Mouse (Mus musculus) hindbrain, embryonic 15.5 days (tissue): ENCODE data around the gene Ccdc13. TPM values are rescaled to one million over a fixed set of nuclear protein-coding genes. Genes with fewer than 3 reads are reported as not detected.
A peak's percentile ranks its signal among the peaks of the same experiment; 100 is the strongest.

Experiments
- ATAC-seq: fragments of 200-750 bp; cut with Nextera tagmentation; 2 replicates; pipeline ENCODE4 v1.8.0; 2017; ENCODE audit warnings: low read depth, moderate number of reproducible peaks, moderate TSS enrichment; ENCODE audit not compliant: low FRiP score
- H3K27ac ChIP-seq: fragments of 300-500 bp; sonication (generic); replicated peaks from 2 replicates; pipeline ENCODE4 v1.5.1; 2015; ENCODE audit warnings: mild to moderate bottlenecking, inconsistent platforms
- H3K27me3 ChIP-seq: fragments of 300-500 bp; sonication (generic); 2 replicates; pipeline ENCODE4 v1.6.1; 2015; ENCODE audit warnings: control low read depth, inconsistent platforms
- H3K36me3 ChIP-seq: fragments of 300-500 bp; sonication (generic); 2 replicates; pipeline ENCODE4 v1.6.1; 2015; ENCODE audit warnings: control low read depth, inconsistent platforms
- H3K4me1 ChIP-seq: fragments of 300-500 bp; sonication (generic); replicated peaks from 2 replicates; pipeline ENCODE4 v1.6.1; 2015; ENCODE audit warnings: control low read depth, inconsistent platforms
- H3K4me2 ChIP-seq: fragments of 300-500 bp; sonication (generic); 2 replicates; pipeline ENCODE4 v1.6.1; 2015; ENCODE audit warnings: moderate library complexity, mild to moderate bottlenecking, inconsistent platforms
- H3K4me3 ChIP-seq: fragments of 300-500 bp; sonication (generic); 2 replicates; pipeline ENCODE4 v1.5.1; 2015; ENCODE audit warnings: mild to moderate bottlenecking, inconsistent platforms
- H3K9ac ChIP-seq: fragments of 300-500 bp; sonication (generic); 2 replicates; pipeline ENCODE4 v1.6.1; 2015; ENCODE audit warnings: inconsistent platforms
- H3K9me3 ChIP-seq: fragments of 300-500 bp; sonication (generic); 2 replicates; pipeline ENCODE4 v1.6.1; 2016; ENCODE audit warnings: control low read depth, inconsistent platforms
- WGBS: fragments of 180-500 bp; shearing (Covaris S2); methylation state at CpG from one replicate; pipeline ENCODE4 v1.1.7; 2015; 5-methylcytosine and 5-hydroxymethylcytosine counted together
- polyA plus RNA-seq: library from polyadenylated mRNA; unstranded; fragments of >200 nt; fragmentation: Nextera tagmentation; extraction: Ambion mirVana; gene quantifications from 2 replicates; pipeline ENCODE4 v1.2.1, GENCODE M21; 2015

Ccdc13 gene
- polyA plus RNA-seq, 1 experiment from 2014 or later = 3.5 TPM

DNA sequence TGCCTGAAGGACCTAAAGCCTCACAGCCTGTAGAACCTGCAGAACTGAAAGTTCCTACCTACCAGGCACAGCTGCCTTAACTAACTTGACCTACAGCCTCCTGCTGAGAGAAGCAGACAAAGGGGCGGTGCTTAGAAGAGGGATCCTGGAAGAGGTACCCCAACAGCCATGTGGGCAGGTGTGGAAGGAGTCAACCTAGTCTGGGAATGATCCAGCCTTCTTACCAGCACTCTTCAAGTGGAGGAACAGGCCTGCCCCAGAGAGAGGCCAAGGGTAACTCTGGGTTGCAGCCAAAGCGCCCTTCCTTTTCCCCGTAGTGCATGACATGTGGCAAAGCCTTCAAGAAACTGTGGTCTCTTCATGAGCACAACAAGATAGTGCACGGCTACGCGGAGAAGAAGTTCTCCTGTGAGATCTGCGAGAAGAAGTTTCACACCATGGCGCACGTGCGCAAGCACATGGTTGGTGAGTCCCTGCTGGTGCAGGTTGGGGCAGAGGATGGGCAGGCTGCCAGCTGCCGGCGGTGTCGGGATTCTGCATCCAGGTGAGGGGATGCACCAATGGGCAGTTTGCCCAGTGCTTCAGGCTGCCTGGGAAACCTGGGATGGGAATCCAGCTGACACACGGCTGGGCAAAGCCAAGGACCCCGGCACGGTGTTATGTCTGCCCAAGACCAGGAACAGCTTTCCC, 74.0 kb downstream of the Ccdc13 start:
- WGBS = 81% methylated on average over 16 of the region's 16 CpGs
- peaks cover 51% of the 10 kb centered on the region for H3K36me3 ChIP-seq

DNA sequence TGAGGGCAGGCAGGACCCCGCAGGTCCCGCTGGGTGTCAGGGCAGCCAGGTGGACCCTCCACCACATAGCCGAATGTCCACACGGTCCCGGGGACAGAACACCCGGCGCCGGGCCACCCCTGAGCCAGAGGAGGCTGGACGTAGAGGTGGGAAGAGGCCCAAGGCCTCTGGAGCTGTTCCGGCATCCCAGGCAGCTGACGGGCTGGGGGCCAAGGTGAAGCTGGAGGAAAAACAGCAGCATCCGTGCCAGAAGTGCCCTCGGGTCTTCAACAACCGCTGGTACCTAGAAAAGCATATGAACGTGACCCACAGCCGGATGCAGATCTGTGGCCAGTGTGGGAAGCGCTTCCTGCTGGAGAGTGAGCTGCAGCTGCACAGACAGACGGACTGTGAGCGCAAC, 75.5 kb downstream of the Ccdc13 start:
- ATAC-seq = no peak
- WGBS = 86% methylated on average over 19 of the region's 19 CpGs
- peaks cover 46% of the 10 kb centered on the region for H3K36me3 ChIP-seq
- no peak overlapping the region for H3K27ac ChIP-seq
- no peaks in the 10 kb centered on the region for H3K9me3 ChIP-seq
- H3K27me3 ChIP-seq = no peaks in the 10 kb centered on the region
- no peak overlapping the region for H3K4me2 ChIP-seq
- peaks cover 36% of the 10 kb centered on the region for H3K4me1 ChIP-seq
- H3K4me3 ChIP-seq = no peak overlapping the region
- no peak overlapping the region for H3K9ac ChIP-seq

More for the DNA sequence above, 74.0 kb downstream of the Ccdc13 start:
- Histone ChIP-seq H3K27ac (no peak overlapping the region), H3K4me2 (no peak overlapping the region), H3K4me3 (no peak overlapping the region), H3K9me3 (no peaks in the 10 kb centered on the region), H3K27me3 (no peaks in the 10 kb centered on the region), H3K4me1 (peaks cover 31% of the 10 kb centered on the region), H3K9ac (no peak overlapping the region)
- no peak for ATAC-seq

DNA sequence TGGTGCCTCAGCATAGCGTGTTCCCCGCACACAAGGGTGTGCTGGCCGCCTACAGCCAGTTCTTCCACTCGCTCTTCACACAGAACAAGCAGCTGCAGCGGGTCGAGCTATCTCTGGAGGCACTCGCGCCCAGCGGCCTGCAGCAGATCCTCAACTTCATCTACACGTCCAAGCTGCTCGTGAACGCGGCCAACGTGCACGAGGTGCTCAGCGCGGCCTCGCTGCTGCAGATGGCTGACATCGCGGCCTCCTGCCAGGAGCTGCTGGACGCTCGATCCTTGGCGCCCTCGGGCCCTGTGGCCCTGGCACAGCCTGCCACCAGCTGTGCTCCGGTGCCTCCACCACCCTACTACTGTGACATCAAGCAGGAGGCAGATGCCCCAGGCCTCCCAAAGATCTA, 76.5 kb downstream of the Ccdc13 start:
- WGBS = 84% methylated on average over 25 of the region's 25 CpGs

DNA sequence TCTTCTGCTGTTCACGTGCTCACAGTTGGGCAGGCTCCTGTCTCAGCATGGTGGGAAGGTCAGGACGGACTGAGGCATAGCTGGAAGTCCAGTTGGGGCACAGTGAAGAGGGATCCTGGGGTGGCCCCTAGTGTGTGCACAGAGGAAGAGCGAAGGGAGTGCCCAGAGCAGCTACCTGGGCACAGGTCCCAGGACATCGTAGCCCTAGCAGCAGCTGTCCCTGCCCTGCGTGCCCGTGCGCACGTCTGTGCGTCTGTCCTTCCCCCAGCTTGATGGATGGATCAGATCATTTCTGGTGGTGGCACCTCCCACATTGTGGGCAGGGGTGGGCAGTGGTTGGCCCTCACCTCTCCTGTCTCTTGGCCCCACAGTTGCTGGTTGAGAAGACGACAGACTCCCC, 77.0 kb downstream of the Ccdc13 start:
- Histone ChIP-seq H3K4me3 (no peak overlapping the region), H3K36me3 (peaks cover 34% of the 10 kb centered on the region), H3K9ac (no peak overlapping the region), H3K27ac (no peak overlapping the region), H3K27me3 (no peaks in the 10 kb centered on the region), H3K4me1 (peaks cover 50% of the 10 kb centered on the region), H3K4me2 (no peak overlapping the region), H3K9me3 (no peaks in the 10 kb centered on the region)
- 83% methylated on average over 10 of the region's 10 CpGs for WGBS
- no peak for ATAC-seq

More for the DNA sequence above, 76.5 kb downstream of the Ccdc13 start:
- Histone ChIP-seq H3K36me3 (peaks cover 39% of the 10 kb centered on the region), H3K9ac (no peak overlapping the region), H3K27ac (no peak overlapping the region), H3K27me3 (no peaks in the 10 kb centered on the region), H3K4me2 (no peak overlapping the region), H3K9me3 (no peaks in the 10 kb centered on the region), H3K4me3 (no peak overlapping the region), H3K4me1 (peaks cover 46% of the 10 kb centered on the region)
- no peak for ATAC-seq

DNA sequence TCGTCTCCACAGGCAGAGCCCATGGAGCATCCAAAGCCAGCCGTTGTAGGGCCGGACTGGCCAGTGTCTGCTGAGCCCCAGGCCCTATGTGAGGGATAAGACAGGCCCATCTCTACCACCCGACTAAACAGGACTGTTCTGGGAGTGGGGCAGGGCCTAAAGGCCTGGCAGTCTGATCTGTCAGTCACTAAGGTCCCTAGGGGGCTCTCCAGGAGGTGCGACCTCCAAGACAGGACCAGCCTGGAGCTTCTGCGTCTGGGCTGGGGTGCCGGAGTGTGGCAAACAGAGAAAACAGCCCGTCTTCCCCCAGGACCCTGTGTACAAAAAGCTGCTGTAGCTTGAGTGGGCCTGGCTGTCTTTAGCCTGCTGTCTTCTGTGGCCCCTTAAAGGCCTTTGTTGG, 77.5 kb downstream of the Ccdc13 start:
- H3K27me3 ChIP-seq = no peaks in the 10 kb centered on the region
- H3K27ac ChIP-seq = no peak overlapping the region
- peaks cover 31% of the 10 kb centered on the region for H3K36me3 ChIP-seq
- no peak overlapping the region for H3K9ac ChIP-seq
- no peak for ATAC-seq
- no peaks in the 10 kb centered on the region for H3K9me3 ChIP-seq
- H3K4me3 ChIP-seq = no peak overlapping the region
- WGBS = 66% methylated on average over 8 of the region's 8 CpGs
- H3K4me1 ChIP-seq = peaks cover 50% of the 10 kb centered on the region
- peak overlapping the region; percentile 77; the same call in 1 of the 2 replicates for H3K4me2 ChIP-seq

DNA sequence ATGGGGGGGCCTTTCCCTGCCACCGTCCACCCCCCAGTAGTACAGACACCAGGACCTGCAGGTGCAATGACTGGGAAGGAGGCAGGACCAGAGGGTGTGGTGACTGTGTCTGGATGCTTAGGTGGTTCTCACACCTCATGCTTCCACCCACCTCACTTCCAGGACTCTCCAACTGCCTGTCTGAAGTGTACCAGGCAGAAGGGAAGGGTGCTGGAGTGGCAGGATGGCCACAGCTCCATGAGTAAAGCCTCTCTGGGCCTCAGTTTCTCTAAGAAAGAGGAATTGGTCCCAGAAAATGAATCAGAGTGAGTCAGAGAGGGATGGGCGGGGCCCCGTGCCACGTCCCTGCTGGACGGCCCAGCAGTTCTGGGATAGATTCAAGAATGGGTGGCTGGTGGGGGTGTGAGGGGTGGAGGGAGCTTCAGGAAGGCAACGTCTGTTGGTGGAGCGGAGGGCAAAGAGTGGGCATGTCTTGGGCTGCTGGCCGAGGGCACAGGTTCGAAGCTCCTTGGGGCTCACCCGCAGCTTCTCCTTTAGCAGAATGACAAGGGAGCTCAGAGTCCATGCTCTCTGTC, 78.1 kb downstream of the Ccdc13 start:
- ATAC-seq = no peak
- H3K9ac ChIP-seq = peak overlapping the region; percentile 80
- whole genome bisulfite sequencing = 63% methylated on average over 10 of the region's 10 CpGs
- H3K27me3 ChIP-seq = no peaks in the 10 kb centered on the region
- H3K4me2 ChIP-seq = peak overlapping the region; percentile 77
- peaks cover 31% of the 10 kb centered on the region for H3K36me3 ChIP-seq
- H3K4me3 ChIP-seq = peak overlapping the region; percentile 62
- H3K4me1 ChIP-seq = peaks cover 50% of the 10 kb centered on the region
- H3K27ac ChIP-seq = 0 out of 2 replicates have a peak overlapping the region, but pooled peaks have one; percentile 74
- H3K9me3 ChIP-seq = no peaks in the 10 kb centered on the region

DNA sequence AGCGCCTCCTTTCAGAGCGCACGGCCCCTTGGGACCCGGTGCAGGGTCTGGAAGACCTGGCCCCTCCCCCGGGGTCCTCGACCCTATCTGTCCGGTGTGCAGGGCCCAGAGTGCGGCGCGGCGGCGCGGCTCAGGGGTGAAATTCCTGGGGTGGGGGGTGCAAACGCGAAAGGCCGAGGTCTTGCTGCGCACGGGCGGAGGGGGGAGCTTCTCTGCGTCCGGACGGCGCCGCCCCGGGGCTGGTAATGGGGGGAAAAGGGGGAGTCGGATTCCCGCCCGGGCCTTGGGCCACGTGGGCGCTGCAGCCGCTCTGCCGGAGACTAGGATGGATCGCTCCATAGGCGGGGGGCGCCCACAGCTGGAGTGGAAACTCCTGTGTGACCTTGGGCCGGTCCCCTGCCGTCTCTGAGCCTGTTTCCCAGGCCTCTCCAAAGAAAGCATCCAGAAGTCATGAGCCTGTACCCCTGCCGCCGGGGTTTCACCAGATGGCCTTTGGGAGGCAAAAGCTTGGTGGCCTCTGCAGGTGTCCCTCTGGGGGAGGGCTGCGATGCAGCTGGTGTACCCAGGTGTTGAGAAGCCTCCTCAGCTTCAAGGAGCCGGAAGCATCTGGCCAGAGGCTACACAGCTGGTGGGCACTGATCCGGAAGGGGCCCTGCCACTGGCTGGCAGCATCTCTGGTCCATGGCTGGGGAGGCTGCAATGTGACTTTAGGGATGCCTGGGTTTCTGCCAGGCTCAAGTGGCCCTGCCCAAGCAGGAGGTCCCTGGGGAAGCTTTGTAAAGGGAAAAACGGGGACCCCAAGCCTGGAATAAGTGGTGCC, 78.8 kb downstream of the Ccdc13 start:
- Histone ChIP-seq H3K4me3 (peak overlapping the region; percentile 62), H3K4me2 (peak overlapping the region; percentile 77), H3K36me3 (peaks cover 31% of the 10 kb centered on the region), H3K4me1 (peaks cover 50% of the 10 kb centered on the region), H3K27ac (peak overlapping the region; percentile 74), H3K9me3 (no peaks in the 10 kb centered on the region), H3K9ac (peak overlapping the region; percentile 80), H3K27me3 (no peaks in the 10 kb centered on the region)
- WGBS = 2% methylated on average over 43 of the region's 43 CpGs
- peak; percentile 5 for ATAC-seq

DNA sequence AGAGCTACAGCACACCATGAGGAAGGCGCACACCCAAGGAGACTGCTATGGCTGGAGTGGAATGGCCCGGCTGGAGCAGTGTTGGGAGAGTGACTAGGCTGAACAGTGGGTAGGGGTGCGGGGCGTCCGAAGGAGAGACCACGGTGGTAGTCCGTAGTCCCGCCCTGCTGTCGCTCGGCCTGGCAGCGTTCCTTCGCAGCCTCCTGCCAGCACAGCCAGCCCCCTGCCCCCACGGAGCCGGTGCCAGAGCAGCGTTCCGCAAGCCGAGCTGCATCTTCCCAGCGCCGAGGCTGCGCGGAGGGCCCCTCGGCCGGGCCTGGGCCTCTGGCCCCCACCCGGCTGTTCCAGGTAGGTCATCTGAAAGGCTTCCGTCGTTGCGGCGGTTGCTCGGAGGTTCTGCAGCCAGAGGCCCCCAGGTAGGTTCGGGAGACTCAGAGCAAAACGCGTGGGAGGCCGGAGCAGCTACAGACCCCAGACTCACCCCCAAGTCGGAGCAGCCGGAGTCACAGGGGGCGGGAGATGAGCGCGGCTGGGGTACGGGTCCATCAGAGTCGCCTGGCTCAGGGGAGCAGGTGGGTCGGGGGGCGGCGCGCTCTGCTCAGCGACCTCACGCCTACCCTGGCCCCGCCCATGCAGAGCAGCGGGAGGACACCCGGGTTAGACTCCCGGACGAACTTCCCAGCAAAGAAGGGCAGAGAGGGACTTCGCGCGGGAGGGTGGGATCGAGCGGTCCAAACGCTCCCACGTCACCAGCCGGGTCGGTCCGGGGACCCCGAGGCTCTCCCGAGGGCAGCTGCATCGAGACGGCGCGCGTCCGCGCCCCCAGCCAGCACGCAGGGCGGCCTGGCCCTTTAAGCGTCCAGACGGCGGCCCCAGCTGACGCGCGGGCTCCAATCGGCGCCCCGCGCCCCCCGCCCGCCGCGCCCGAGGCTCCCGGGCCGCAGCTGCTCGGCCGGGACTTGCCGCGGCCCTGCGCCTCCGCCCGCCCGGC, 79.9 kb downstream of the Ccdc13 start, which contains the start of gene Zfp651:
Gene Zfp651, plus strand, starts transcription at position 240 of the 991 bp plus-strand sequence.
- peak within 1 kb of the TSS; percentile 62 for H3K4me3 ChIP-seq
- H3K36me3 ChIP-seq = peaks cover 31% of the 10 kb centered on the region
- under 1% methylated on average over 76 of the region's 97 CpGs for WGBS
- no peaks in the 10 kb centered on the region for H3K9me3 ChIP-seq
- peak within 1 kb of the TSS; percentile 77 for H3K4me2 ChIP-seq
- peaks cover 42% of the 10 kb centered on the region for H3K4me1 ChIP-seq
- H3K27me3 ChIP-seq = no peaks in the 10 kb centered on the region
- peak within 1 kb of the TSS; percentile 74 for H3K27ac ChIP-seq
- ATAC-seq = peak; percentile 82
- peak within 1 kb of the TSS; percentile 80 for H3K9ac ChIP-seq

DNA sequence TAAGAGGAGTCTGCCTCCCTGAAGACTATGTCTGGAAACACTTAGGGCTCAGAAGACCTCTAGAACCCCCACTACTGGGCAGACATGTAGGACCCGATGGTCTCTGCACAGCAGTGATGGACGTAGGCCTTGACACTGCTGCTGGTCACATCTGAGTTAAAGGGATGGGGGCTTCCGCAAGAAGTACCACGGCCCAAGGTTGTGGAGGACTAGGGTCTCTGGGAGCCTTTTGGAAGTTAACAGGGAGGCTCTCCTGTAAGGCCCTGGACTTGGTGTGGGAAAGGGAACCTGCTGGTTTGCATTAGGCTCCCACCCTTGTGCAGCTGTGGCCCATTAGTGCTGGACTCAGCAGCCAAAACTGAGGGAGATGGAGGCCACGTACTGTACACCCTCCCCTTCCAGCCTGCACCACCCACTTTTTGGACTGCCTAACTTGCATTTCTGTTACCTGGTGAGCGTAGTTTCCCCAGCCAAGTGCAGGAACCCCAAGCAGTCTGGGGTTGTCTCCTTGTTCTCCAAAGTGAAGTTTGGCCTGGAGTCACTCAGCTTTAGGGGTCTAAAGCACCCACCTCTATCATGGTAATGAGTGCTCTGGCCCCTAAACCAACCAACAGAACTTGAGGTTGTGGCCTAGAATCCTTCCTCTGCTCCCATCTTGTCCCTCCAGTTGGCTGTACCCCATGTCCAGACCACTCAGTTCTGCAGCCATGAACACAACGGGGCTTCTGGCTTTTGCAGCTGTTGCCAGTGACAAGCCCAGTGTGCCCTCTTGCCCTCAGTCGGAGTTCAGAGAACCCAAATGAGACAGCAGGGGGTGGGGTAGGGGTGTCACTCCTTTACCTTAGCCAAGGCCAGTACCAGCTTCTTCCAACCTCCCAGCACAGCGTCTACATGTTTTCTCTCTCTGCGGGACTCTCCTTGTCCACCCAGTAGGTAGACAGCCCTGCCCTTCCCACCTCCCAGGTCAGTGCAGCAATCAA, 81.1 kb downstream of the Ccdc13 start:
- peak overlapping the region; percentile 80 for H3K9ac ChIP-seq
- H3K9me3 ChIP-seq = no peaks in the 10 kb centered on the region
- peak overlapping the region; percentile 74; the same call in 1 of the 2 replicates for H3K27ac ChIP-seq
- peaks cover 41% of the 10 kb centered on the region for H3K4me1 ChIP-seq
- H3K36me3 ChIP-seq = peaks cover 36% of the 10 kb centered on the region
- ATAC-seq = no peak
- H3K4me3 ChIP-seq = peak overlapping the region; percentile 62
- H3K27me3 ChIP-seq = no peaks in the 10 kb centered on the region
- whole genome bisulfite sequencing = 55% methylated on average over 10 of the region's 10 CpGs
- H3K4me2 ChIP-seq = peak overlapping the region; percentile 77

DNA sequence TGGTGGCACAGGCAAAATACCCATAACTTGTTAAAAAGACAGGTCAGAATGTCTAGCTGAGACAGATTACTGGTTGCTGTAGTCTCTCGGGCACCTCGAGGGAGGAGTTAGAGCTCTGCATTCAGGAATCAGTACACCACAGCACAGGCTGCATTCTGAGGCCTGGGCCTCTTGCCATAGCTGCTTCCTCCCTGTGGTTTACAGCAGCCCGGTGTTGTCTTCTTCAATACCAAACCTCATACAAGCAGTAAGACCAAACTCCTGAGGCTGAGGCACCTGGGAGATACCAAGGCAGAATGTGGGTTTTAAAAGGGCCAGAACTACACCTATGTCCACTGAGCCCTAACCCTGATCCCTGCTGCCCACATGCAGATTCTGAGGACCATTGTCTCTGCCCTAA, 81.8 kb downstream of the Ccdc13 start:
- WGBS = 50% methylated on average over 3 of the region's 3 CpGs
- peaks cover 38% of the 10 kb centered on the region for H3K4me1 ChIP-seq
- H3K27me3 ChIP-seq = no peaks in the 10 kb centered on the region
- no peak for ATAC-seq
- peaks cover 41% of the 10 kb centered on the region for H3K36me3 ChIP-seq
- no peak overlapping the region for H3K4me2 ChIP-seq
- no peak overlapping the region for H3K9ac ChIP-seq
- H3K4me3 ChIP-seq = no peak overlapping the region
- H3K27ac ChIP-seq = no peak overlapping the region
- H3K9me3 ChIP-seq = no peaks in the 10 kb centered on the region
